14 mouse cellular contexts compared by ENCODE assay signal in the genomic region with DNA sequence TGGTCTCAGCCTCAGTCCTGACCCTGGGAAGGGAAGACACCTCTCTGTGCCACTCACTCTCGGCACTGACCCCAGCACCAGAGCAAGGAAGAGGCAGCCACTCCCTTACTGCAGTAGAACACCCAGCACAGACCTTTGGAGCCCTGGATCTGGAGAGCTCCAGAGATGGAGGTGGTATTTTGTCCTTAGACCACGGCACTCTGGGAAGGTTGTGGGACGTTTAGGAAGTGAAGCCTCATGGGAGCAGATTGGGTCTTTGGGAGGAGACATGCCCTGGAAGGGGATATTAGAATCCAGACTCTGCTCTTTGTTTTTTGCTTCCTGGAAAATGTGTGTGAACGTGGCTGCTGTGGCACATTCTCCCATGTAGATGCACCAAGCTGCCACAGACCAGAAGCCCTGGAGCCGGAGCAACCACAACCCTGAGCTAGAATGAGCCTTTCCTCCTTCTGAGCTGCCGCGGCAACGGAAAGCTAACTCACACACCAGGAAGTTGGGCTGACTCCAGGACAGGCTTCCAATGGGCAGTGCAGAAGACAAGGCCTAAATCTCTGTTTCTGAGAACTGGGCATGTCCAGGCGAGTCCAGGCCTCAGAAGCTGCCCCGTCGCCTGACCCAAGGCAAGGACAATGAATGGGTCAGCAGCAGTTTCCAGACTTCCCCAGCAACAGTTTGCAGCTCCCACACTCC.
A peak's percentile ranks its signal among the peaks of the same experiment; 100 is the strongest.
DNase-seq lines count a peak whose midpoint lies in the region; ATAC-seq lines count a peak whose summit lies in the region.
"Had no signal": no experiment of that assay in that cellular context is flagged by ENCODE, and none has a peak within 500 bp of the region (broad histone marks: within the 10 kb centered on the region; RNA-seq: fewer than 3 reads in every experiment).

No protein-coding gene starts in this region.

- no peak for ATAC-seq in forebrain, embryonic 16.5 days
- peak; percentile 31 for ATAC-seq in midbrain, embryonic 13.5 days

- peak; percentile 50 to 61 for DNase-seq in cerebellum, postnatal 14 days
- DNase-seq in cerebellum, postnatal 4 days (ENCODE audit: low spot score in 2 of 2): no peak
- peak; percentile 72 for DNase-seq in Muller cell, postnatal 12 days (ENCODE audit: inconsistent ontology term)
- no peak for DNase-seq in spleen, postnatal 4 days (ENCODE audit: low spot score in 2 of 2)
- no peak for DNase-seq in heart, postnatal 10 days
- no peak for DNase-seq in heart, postnatal 25 days (ENCODE audit: low spot score)
- DNase-seq: gastrocnemius, postnatal 10 days; heart, postnatal 36 days; kidney, postnatal 14 days; liver; lung, postnatal 4 days had no signal

- H3K4me2 ChIP-seq in forebrain, embryonic 16.5 days (ENCODE audit: low read length): no peak overlapping the region
- peak overlapping the region; percentile 19; the same call in 1 of the 2 replicates for H3K4me2 ChIP-seq in midbrain, embryonic 13.5 days (replicated peaks)

- no peak overlapping the region for H3K4me3 ChIP-seq in forebrain, embryonic 16.5 days (replicated peaks; ENCODE audit: low read length)
- no peak overlapping the region for H3K4me3 ChIP-seq in midbrain, embryonic 13.5 days (replicated peaks)

- H3K27me3 ChIP-seq in forebrain, embryonic 16.5 days (replicated peaks; ENCODE audit: control insufficient read depth, insufficient read depth, low read length): no peaks in the 10 kb centered on the region
- H3K27me3 ChIP-seq in midbrain, embryonic 13.5 days: peaks cover 40% of the 10 kb centered on the region

- peaks cover 31% of the 10 kb centered on the region for H3K4me1 ChIP-seq in forebrain, embryonic 16.5 days (replicated peaks; ENCODE audit: control insufficient read depth, insufficient read depth, low read length)
- H3K4me1 ChIP-seq in midbrain, embryonic 13.5 days (replicated peaks): peaks cover 47% of the 10 kb centered on the region

- 39% methylated on average over 11 of the region's 11 CpGs for WGBS in forebrain, embryonic 16.5 days
- WGBS in midbrain, embryonic 13.5 days: 51% methylated on average over 11 of the region's 11 CpGs

- H3K36me3 ChIP-seq in forebrain, embryonic 16.5 days (ENCODE audit: control insufficient read depth, insufficient read depth): no peaks in the 10 kb centered on the region
- no peaks in the 10 kb centered on the region for H3K36me3 ChIP-seq in midbrain, embryonic 13.5 days
- H3K36me3 ChIP-seq: G1E had no signal

- peak overlapping the region; percentile 42; the same call in 1 of the 2 replicates for H3K9ac ChIP-seq in forebrain, embryonic 16.5 days (replicated peaks; ENCODE audit: low read depth, low read length)
- no peak overlapping the region for H3K9ac ChIP-seq in midbrain, embryonic 13.5 days (replicated peaks)

- H3K27ac ChIP-seq in forebrain, embryonic 16.5 days (ENCODE audit: low read length): peak overlapping the region; percentile 84
- peak overlapping the region; percentile 79 for H3K27ac ChIP-seq in midbrain, embryonic 13.5 days

- 0 out of 2 replicates have a peak, but pooled peaks cover 4% of the 10 kb centered on the region for H3K9me3 ChIP-seq in forebrain, embryonic 16.5 days (ENCODE audit: control insufficient read depth, low read length)
- 0 out of 2 replicates have a peak, but pooled peaks cover 4% of the 10 kb centered on the region for H3K9me3 ChIP-seq in midbrain, embryonic 13.5 days

- intact Hi-C loops in heart, postnatal 10 days (cut with DNase I): no loop called here
- intact Hi-C loops in heart, postnatal 25 days (cut with DNase I): no loop called here

Comparison
In these comparisons a context has a peak if more than half of its experiments do, and no peak if none do; other contexts are left out.
1. DNase-seq: peak in cerebellum, postnatal 14 days (2 of 2) and Muller cell, postnatal 12 days (single experiment); none in cerebellum, postnatal 4 days (0 of 2), spleen, postnatal 4 days (0 of 2), heart, postnatal 10 days (0 of 2) and heart, postnatal 25 days (single experiment).